Mouse (Mus musculus) ES-E14 (cell line): ENCODE data around the gene Rsf1.

ENCODE experiments used
- CHD2 ChIP-seq: IDR thresholded peaks from 2 replicates; pipeline ENCODE4 v1.6.1; 2014; ENCODE audit warnings: mild to moderate bottlenecking, low read depth, low read length, inconsistent platforms
- HCFC1 ChIP-seq: IDR thresholded peaks from 2 replicates; pipeline ENCODE4 v1.6.1; 2012; ENCODE audit warnings: low read length, inconsistent platforms, borderline replicate concordance; ENCODE audit not compliant: insufficient read depth

- TF ChIP-seq CHD2 (no peak), HCFC1 (no peak)
These were observed 150.7 kb downstream of the Rsf1 start for GRCm38 (mm10) chr7:97730427-97730826.
